Mouse (Mus musculus) heart, embryonic 11.5 days (tissue): ENCODE results near the gene Ccr9. TPM values are rescaled to one million over a fixed set of nuclear protein-coding genes. Genes with fewer than 3 reads are reported as not detected.

ENCODE experiments used
- ATAC-seq: fragments of 200-750 bp; cut with Nextera tagmentation; replicated peaks from 2 replicates; pipeline ENCODE4 v1.8.0; 2017; ENCODE audit warnings: moderate library complexity; ENCODE audit not compliant: insufficient number of reproducible peaks, low FRiP score, low TSS enrichment
- H3K27ac ChIP-seq: fragments of 300-500 bp; sonication (generic); 2 replicates; pipeline ENCODE4 v1.5.1; 2014; ENCODE audit warnings: mild to moderate bottlenecking, low read depth, low read length
- H3K27me3 ChIP-seq: fragments of 300-500 bp; sonication (generic); 2 replicates; pipeline ENCODE4 v1.6.1; 2014; ENCODE audit warnings: mild to moderate bottlenecking, low read length, mixed read lengths; ENCODE audit not compliant: control insufficient read depth, insufficient read depth
- H3K36me3 ChIP-seq: fragments of 300-500 bp; sonication (generic); 2 replicates; pipeline ENCODE4 v1.6.1; 2014; ENCODE audit warnings: mild to moderate bottlenecking, low read length, moderate library complexity, mixed read lengths; ENCODE audit not compliant: control insufficient read depth, insufficient read depth
- H3K4me1 ChIP-seq: fragments of 300-500 bp; sonication (generic); 2 replicates; pipeline ENCODE4 v1.6.1; 2014; ENCODE audit warnings: low read length; ENCODE audit not compliant: control insufficient read depth, insufficient read depth
- H3K4me2 ChIP-seq: fragments of 300-500 bp; sonication (generic); 2 replicates; pipeline ENCODE4 v1.6.1; 2014; ENCODE audit warnings: mild to moderate bottlenecking, moderate library complexity
- H3K4me3 ChIP-seq: fragments of 300-500 bp; sonication (generic); 2 replicates; pipeline ENCODE4 v1.5.1; 2014; ENCODE audit warnings: low read depth, low read length
- H3K9ac ChIP-seq: fragments of 300-500 bp; sonication (generic); 2 replicates; pipeline ENCODE4 v1.6.1; 2014; ENCODE audit warnings: mild to moderate bottlenecking, low read depth, low read length, moderate library complexity
- H3K9me3 ChIP-seq: fragments of 300-500 bp; sonication (generic); replicated peaks from 2 replicates; pipeline ENCODE4 v1.6.1; 2016; ENCODE audit warnings: low read length; ENCODE audit not compliant: control insufficient read depth
- WGBS: fragments of 180-500 bp; shearing (Covaris S2); extraction: QIAGEN DNeasy Blood & Tissue Kit; methylation state at CpG from one replicate; pipeline ENCODE4 v1.1.7; 2014; ENCODE audit not compliant: insufficient replicate concordance; 5-methylcytosine and 5-hydroxymethylcytosine counted together
- polyA plus RNA-seq: library from polyadenylated mRNA; unstranded; fragments of >200 nt; fragmentation: Nextera tagmentation; extraction: Ambion mirVana; gene quantifications from 2 replicates; pipeline ENCODE4 v1.2.1, GENCODE M21; 2014

Ccr9 gene
- polyA plus RNA-seq, 1 experiment from 2014 or later: 0.17 TPM

- no peak overlapping the region for H3K9ac ChIP-seq
- no peaks in the 10 kb centered on the region for H3K36me3 ChIP-seq
- no peak overlapping the region for H3K4me2 ChIP-seq
- H3K4me1 ChIP-seq: no peaks in the 10 kb centered on the region
- 79% methylated on average over 5 of the region's 5 CpGs for WGBS
- H3K9me3 ChIP-seq: no peaks in the 10 kb centered on the region
- no peak overlapping the region for H3K4me3 ChIP-seq
- H3K27me3 ChIP-seq: peaks cover 5% of the 10 kb centered on the region; the same call in 1 of the 2 replicates
- no peak overlapping the region for H3K27ac ChIP-seq
- ATAC-seq: no peak
Observed at GRCm38 (mm10) chr9:123686206-123686605, 8.0 kb downstream of the Ccr9 start.

GRCm38 (mm10) chr9:123688227-123688626 lies 10.0 kb downstream of the Ccr9 start:
- H3K36me3 ChIP-seq: no peaks in the 10 kb centered on the region
- 0 out of 2 replicates have a peak, but pooled peaks cover 2% of the 10 kb centered on the region for H3K27me3 ChIP-seq
- no peak overlapping the region for H3K9ac ChIP-seq
- H3K4me1 ChIP-seq: no peaks in the 10 kb centered on the region
- 42% methylated on average over 1 of the region's 1 CpGs for WGBS
- H3K4me3 ChIP-seq: no peak overlapping the region
- no peak overlapping the region for H3K27ac ChIP-seq
- no peak overlapping the region for H3K4me2 ChIP-seq
- ATAC-seq: no peak
- H3K9me3 ChIP-seq: no peaks in the 10 kb centered on the region

- Histone ChIP-seq H3K27ac (no peak overlapping the region), H3K36me3 (peaks cover 6% of the 10 kb centered on the region; the same call in 1 of the 2 replicates), H3K4me1 (no peaks in the 10 kb centered on the region), H3K4me2 (no peak overlapping the region), H3K4me3 (no peak overlapping the region), H3K9me3 (no peaks in the 10 kb centered on the region), H3K9ac (no peak overlapping the region), H3K27me3 (no peaks in the 10 kb centered on the region)
- 82% methylated on average over 3 of the region's 3 CpGs for WGBS
- ATAC-seq: no peak
Observed at GRCm38 (mm10) chr9:123695634-123696302, 17.5 kb downstream of the Ccr9 start.

- Histone ChIP-seq H3K4me2 (no peak overlapping the region), H3K27me3 (no peaks in the 10 kb centered on the region), H3K36me3 (peaks cover 5% of the 10 kb centered on the region; the same call in 1 of the 2 replicates), H3K4me1 (no peaks in the 10 kb centered on the region), H3K27ac (no peak overlapping the region), H3K9ac (no peak overlapping the region), H3K9me3 (no peaks in the 10 kb centered on the region), H3K4me3 (no peak overlapping the region)
- ATAC-seq: no peak
- 81% methylated on average over 5 of the region's 5 CpGs for WGBS
Observed at GRCm38 (mm10) chr9:123701822-123702221, 23.6 kb downstream of the Ccr9 start.

GRCm38 (mm10) chr9:123709226-123709625 lies 31.0 kb downstream of the Ccr9 start:
- Histone ChIP-seq H3K36me3 (0 out of 2 replicates have a peak, but pooled peaks cover 3% of the 10 kb centered on the region), H3K27me3 (no peaks in the 10 kb centered on the region), H3K4me1 (no peaks in the 10 kb centered on the region), H3K4me2 (no peak overlapping the region), H3K9ac (no peak overlapping the region), H3K4me3 (no peak overlapping the region), H3K9me3 (no peaks in the 10 kb centered on the region), H3K27ac (no peak overlapping the region)
- no peak for ATAC-seq
- 52% methylated on average over 2 of the region's 2 CpGs for WGBS

GRCm38 (mm10) chr9:123713111-123713510 lies 34.9 kb downstream of the Ccr9 start:
- ATAC-seq: no peak
- H3K27me3 ChIP-seq: no peaks in the 10 kb centered on the region
- no peaks in the 10 kb centered on the region for H3K9me3 ChIP-seq
- 0 out of 2 replicates have a peak, but pooled peaks cover 3% of the 10 kb centered on the region for H3K36me3 ChIP-seq
- peaks cover 5% of the 10 kb centered on the region for H3K4me1 ChIP-seq
- WGBS: 79% methylated on average over 2 of the region's 2 CpGs
- H3K4me3 ChIP-seq: no peak overlapping the region
- no peak overlapping the region for H3K9ac ChIP-seq
- no peak overlapping the region for H3K27ac ChIP-seq
- H3K4me2 ChIP-seq: no peak overlapping the region

- peaks cover 5% of the 10 kb centered on the region for H3K4me1 ChIP-seq
- WGBS: 62% methylated on average over 3 of the region's 3 CpGs
- no peaks in the 10 kb centered on the region for H3K9me3 ChIP-seq
- H3K4me2 ChIP-seq: peak overlapping the region; percentile 67
- no peak for ATAC-seq
- H3K27me3 ChIP-seq: no peaks in the 10 kb centered on the region
- no peak overlapping the region for H3K27ac ChIP-seq
- no peaks in the 10 kb centered on the region for H3K36me3 ChIP-seq
- H3K9ac ChIP-seq: no peak overlapping the region
- H3K4me3 ChIP-seq: no peak overlapping the region
Observed at GRCm38 (mm10) chr9:123716301-123716700, 38.1 kb downstream of the Ccr9 start.

GRCm38 (mm10) chr9:123717186-123718008 lies 39.2 kb downstream of the Ccr9 start, which contains the start of gene Lztfl1:
Gene Lztfl1 (minus strand): TSS chr9:123717697.
- Histone ChIP-seq H3K9me3 (no peaks in the 10 kb centered on the region), H3K27me3 (no peaks in the 10 kb centered on the region), H3K27ac (peak within 1 kb of the TSS; percentile 73), H3K9ac (peak within 1 kb of the TSS; percentile 87), H3K4me3 (peak within 1 kb of the TSS; percentile 90), H3K36me3 (no peaks in the 10 kb centered on the region), H3K4me2 (peak within 1 kb of the TSS; percentile 79), H3K4me1 (peaks cover 5% of the 10 kb centered on the region)
- under 1% methylated on average over 55 of the region's 55 CpGs for WGBS
- ATAC-seq: peak; percentile 100
